ENCODE assay signal across 10 mouse cellular contexts in genomic region chr10:85525267-85526015, GRCm38 (mm10).
DNase-seq lines count a peak whose midpoint lies in the region; ATAC-seq and TF ChIP-seq lines count a peak whose summit lies in the region.
"Had no signal": no experiment of that assay in that cellular context is flagged by ENCODE, and none has a peak within 500 bp of the region (broad histone marks: within the 10 kb centered on the region; RNA-seq: fewer than 3 reads in every experiment).

No protein-coding gene starts in this region.

- H3K27me3 ChIP-seq in hindbrain, embryonic 13.5 days = no peaks in the 10 kb centered on the region
- no peaks in the 10 kb centered on the region for H3K27me3 ChIP-seq in kidney, adult 2 months (replicated peaks; ENCODE audit: control insufficient read depth, insufficient read depth, low read length)

- 0 out of 2 replicates have a peak overlapping the region, but pooled peaks have one; percentile 5 for H3K27ac ChIP-seq in hindbrain, embryonic 13.5 days
- H3K27ac ChIP-seq in kidney, adult 2 months (ENCODE audit: insufficient read depth, low read depth, low read length) = no peak overlapping the region

- TF ChIP-seq CTCF in kidney, adult 2 months (conservative IDR thresholded peaks at IDR 0.05; ENCODE audit: insufficient read depth, insufficient read length, low read depth, low read length) = no peak

- peak; percentile 53 for ATAC-seq in hindbrain, embryonic 13.5 days (ENCODE audit: low FRiP score)
- ATAC-seq: CD4-positive, CD25-positive, alpha-beta regulatory T cell, adult 4 months had no signal

- no peak for TF ChIP-seq POLR2A in kidney, adult 2 months (IDR thresholded peaks at IDR 0.05; ENCODE audit: low read depth, low read length)

- intact Hi-C loops in heart, postnatal 36 days (cut with DNase I) = no loop called here

- peaks cover 38% of the 10 kb centered on the region for H3K4me1 ChIP-seq in hindbrain, embryonic 13.5 days (replicated peaks)
- no peaks in the 10 kb centered on the region for H3K4me1 ChIP-seq in kidney, adult 2 months (ENCODE audit: control insufficient read depth, insufficient read depth, low read length)

- H3K4me3 ChIP-seq in hindbrain, embryonic 13.5 days = no peak overlapping the region
- H3K4me3 ChIP-seq in kidney, adult 2 months (ENCODE audit: insufficient read depth, low read depth, low read length) = no peak overlapping the region

- peak; percentile 16 for DNase-seq in heart, postnatal 4 days
- DNase-seq in heart, postnatal 36 days = no peak
- peak; percentile 28 to 32 for DNase-seq in right cerebral cortex, postnatal 10 days (ENCODE audit: low spot score in 2 of 2)
- DNase-seq in right cerebral cortex, adult 2 months (ENCODE audit: low spot score in 2 of 2) = no peak
- DNase-seq in retina, postnatal 7 days (ENCODE audit: low read depth, low spot score) = peak; percentile 38
- no peak for DNase-seq in kidney, adult 2 months
- no peak for DNase-seq in spleen, adult 12 weeks (ENCODE audit: low spot score)
- DNase-seq: embryo, embryonic 11 days had no signal

- H3K9me3 ChIP-seq in hindbrain, embryonic 13.5 days = no peaks in the 10 kb centered on the region

- WGBS in hindbrain, embryonic 13.5 days = 26% methylated on average over 7 of the region's 7 CpGs
- 63% methylated on average over 7 of the region's 7 CpGs for WGBS in kidney, adult 2 months

- H3K36me3 ChIP-seq in hindbrain, embryonic 13.5 days = no peaks in the 10 kb centered on the region
- H3K36me3 ChIP-seq in kidney, adult 2 months (ENCODE audit: control insufficient read depth, insufficient read depth, low read length) = no peaks in the 10 kb centered on the region

- peak overlapping the region; percentile 30; the same call in 1 of the 2 replicates for H3K9ac ChIP-seq in hindbrain, embryonic 13.5 days

- no peak overlapping the region for H3K4me2 ChIP-seq in hindbrain, embryonic 13.5 days

Comparison
In these comparisons a context has a peak if more than half of its experiments do, and no peak if none do; other contexts are left out.
1. DNase-seq: peak in heart, postnatal 4 days (single experiment), right cerebral cortex, postnatal 10 days (2 of 2) and retina, postnatal 7 days (single experiment); none in heart, postnatal 36 days (0 of 2), right cerebral cortex, adult 2 months (0 of 2), kidney, adult 2 months (single experiment) and spleen, adult 12 weeks (single experiment).